Mouse (Mus musculus) intestine, embryonic 16.5 days (tissue): ENCODE measurements around the gene March1. TPM values are rescaled to one million over a fixed set of nuclear protein-coding genes. Genes with fewer than 3 reads are reported as not detected.

ENCODE experiments used
- ATAC-seq: fragments of 200-750 bp; cut with Nextera tagmentation; 2 replicates; pipeline ENCODE4 v1.8.0; 2017; ENCODE audit warnings: moderate TSS enrichment, moderate library complexity
- H3K27ac ChIP-seq: fragments of 300-500 bp; sonication (generic); 2 replicates; pipeline ENCODE4 v1.5.1; 2014; ENCODE audit warnings: mild to moderate bottlenecking, low read length
- H3K27me3 ChIP-seq: fragments of 300-500 bp; sonication (generic); replicated peaks from 2 replicates; pipeline ENCODE4 v1.6.1; 2014; ENCODE audit warnings: low read length, control low read depth, mixed read lengths; ENCODE audit not compliant: control insufficient read depth, insufficient read depth
- H3K36me3 ChIP-seq: fragments of 300-500 bp; sonication (generic); 2 replicates; pipeline ENCODE4 v1.6.1; 2014; ENCODE audit warnings: low read length, control low read depth; ENCODE audit not compliant: control insufficient read depth, insufficient read depth
- H3K4me1 ChIP-seq: fragments of 300-500 bp; sonication (generic); 2 replicates; pipeline ENCODE4 v1.6.1; 2014; ENCODE audit warnings: low read length, control low read depth, mixed read lengths; ENCODE audit not compliant: control insufficient read depth, insufficient read depth
- H3K4me2 ChIP-seq: fragments of 300-500 bp; sonication (generic); 2 replicates; pipeline ENCODE4 v1.6.1; 2014; ENCODE audit warnings: low read depth, low read length, control low read depth
- H3K4me3 ChIP-seq: fragments of 300-500 bp; sonication (generic); 2 replicates; pipeline ENCODE4 v1.5.1; 2014; ENCODE audit warnings: mild to moderate bottlenecking, low read length
- H3K9ac ChIP-seq: fragments of 300-500 bp; sonication (generic); 2 replicates; pipeline ENCODE4 v1.6.1; 2014; ENCODE audit warnings: low read depth, low read length
- H3K9me3 ChIP-seq: fragments of 300-500 bp; sonication (generic); 2 replicates; pipeline ENCODE4 v1.6.1; 2016; ENCODE audit warnings: low read length, control low read depth; ENCODE audit not compliant: control insufficient read depth
- WGBS: fragments of 180-500 bp; shearing (Covaris S2); extraction: QIAGEN DNeasy Blood & Tissue Kit; methylation state at CpG from one replicate; pipeline ENCODE4 v1.1.7; 2014; 5-methylcytosine and 5-hydroxymethylcytosine counted together
- polyA plus RNA-seq: library from polyadenylated mRNA; unstranded; fragments of >200 nt; fragmentation: Nextera tagmentation; extraction: Ambion mirVana; gene quantifications from 2 replicates; pipeline ENCODE4 v1.2.1, GENCODE M21; 2015

The March1 gene
- 0.51 and 0.60 TPM in 2 replicates for polyA plus RNA-seq

GRCm38 (mm10) chr8:65617871-65618751 lies at the start of gene March1:
TSS of gene March1 (plus strand) at chr8:65617900.
- Histone ChIP-seq H3K27me3 (peaks cover 7% of the 10 kb centered on the region; the same call in 1 of the 2 replicates), H3K27ac (no peak within 1 kb of the TSS), H3K36me3 (no peaks in the 10 kb centered on the region), H3K9me3 (no peaks in the 10 kb centered on the region), H3K4me1 (no peaks in the 10 kb centered on the region), H3K4me3 (no peak within 1 kb of the TSS), H3K9ac (no peak within 1 kb of the TSS), H3K4me2 (no peak within 1 kb of the TSS)
- 3% methylated on average over 23 of the region's 23 CpGs for WGBS
- ATAC-seq, result no peak

GRCm38 (mm10) chr8:65586909-65587308 lies 30.8 kb upstream of the March1 start:
- no peak overlapping the region for H3K27ac ChIP-seq
- H3K9me3 ChIP-seq, result no peaks in the 10 kb centered on the region
- no peaks in the 10 kb centered on the region for H3K4me1 ChIP-seq
- H3K27me3 ChIP-seq, result no peaks in the 10 kb centered on the region
- 50% methylated on average over 1 of the region's 1 CpGs for WGBS
- ATAC-seq, result no peak
- no peak overlapping the region for H3K9ac ChIP-seq
- H3K36me3 ChIP-seq, result no peaks in the 10 kb centered on the region
- H3K4me2 ChIP-seq, result no peak overlapping the region
- H3K4me3 ChIP-seq, result no peak overlapping the region

GRCm38 (mm10) chr8:65603241-65603640 lies 14.5 kb upstream of the March1 start:
- Histone ChIP-seq H3K4me1 (no peaks in the 10 kb centered on the region), H3K27me3 (no peaks in the 10 kb centered on the region), H3K9me3 (no peaks in the 10 kb centered on the region), H3K36me3 (no peaks in the 10 kb centered on the region), H3K4me2 (no peak overlapping the region), H3K9ac (no peak overlapping the region), H3K27ac (no peak overlapping the region), H3K4me3 (no peak overlapping the region)
- no peak for ATAC-seq
- WGBS, result 41% methylated on average over 2 of the region's 2 CpGs

GRCm38 (mm10) chr8:65609509-65609908 lies 8.2 kb upstream of the March1 start:
- H3K9me3 ChIP-seq, result no peaks in the 10 kb centered on the region
- no peak overlapping the region for H3K4me2 ChIP-seq
- no peak for ATAC-seq
- H3K9ac ChIP-seq, result no peak overlapping the region
- WGBS, result 73% methylated on average over 2 of the region's 2 CpGs
- no peak overlapping the region for H3K4me3 ChIP-seq
- no peaks in the 10 kb centered on the region for H3K27me3 ChIP-seq
- no peak overlapping the region for H3K27ac ChIP-seq
- no peaks in the 10 kb centered on the region for H3K4me1 ChIP-seq
- H3K36me3 ChIP-seq, result no peaks in the 10 kb centered on the region

- ATAC-seq, result no peak
These were observed 1.3 kb downstream of the March1 start for GRCm38 (mm10) chr8:65618966-65619365.

GRCm38 (mm10) chr8:65644931-65645330 lies 27.2 kb downstream of the March1 start:
- H3K27ac ChIP-seq, result no peak overlapping the region
- H3K4me3 ChIP-seq, result no peak overlapping the region
- no peaks in the 10 kb centered on the region for H3K27me3 ChIP-seq
- no peak overlapping the region for H3K9ac ChIP-seq
- H3K36me3 ChIP-seq, result no peaks in the 10 kb centered on the region
- H3K4me2 ChIP-seq, result no peak overlapping the region
- no peak for ATAC-seq
- no peaks in the 10 kb centered on the region for H3K9me3 ChIP-seq
- H3K4me1 ChIP-seq, result no peaks in the 10 kb centered on the region

More at GRCm38 (mm10) chr8:65618966-65619365, 1.3 kb downstream of the March1 start:
- 37% methylated on average over 7 of the region's 7 CpGs for WGBS
- Histone ChIP-seq H3K27me3 (peaks cover 7% of the 10 kb centered on the region; the same call in 1 of the 2 replicates), H3K9me3 (no peaks in the 10 kb centered on the region), H3K9ac (no peak overlapping the region), H3K4me2 (no peak overlapping the region), H3K4me3 (no peak overlapping the region), H3K4me1 (no peaks in the 10 kb centered on the region), H3K27ac (no peak overlapping the region), H3K36me3 (no peaks in the 10 kb centered on the region)

GRCm38 (mm10) chr8:65645502-65645901 lies 27.8 kb downstream of the March1 start:
- Histone ChIP-seq H3K4me1 (no peaks in the 10 kb centered on the region), H3K4me2 (no peak overlapping the region), H3K27me3 (no peaks in the 10 kb centered on the region), H3K4me3 (no peak overlapping the region), H3K9me3 (no peaks in the 10 kb centered on the region), H3K9ac (no peak overlapping the region), H3K36me3 (no peaks in the 10 kb centered on the region), H3K27ac (no peak overlapping the region)
- WGBS, result 69% methylated on average over 1 of the region's 1 CpGs
- ATAC-seq, result no peak

- no peak for ATAC-seq
- no peaks in the 10 kb centered on the region for H3K4me1 ChIP-seq
- no peak overlapping the region for H3K4me3 ChIP-seq
- H3K9me3 ChIP-seq, result no peaks in the 10 kb centered on the region
- H3K4me2 ChIP-seq, result no peak overlapping the region
- no peak overlapping the region for H3K27ac ChIP-seq
- no peaks in the 10 kb centered on the region for H3K36me3 ChIP-seq
- H3K9ac ChIP-seq, result no peak overlapping the region
- H3K27me3 ChIP-seq, result no peaks in the 10 kb centered on the region
- WGBS, result 89% methylated on average over 1 of the region's 1 CpGs
These were observed 28.2 kb downstream of the March1 start for GRCm38 (mm10) chr8:65645945-65646344.

GRCm38 (mm10) chr8:65655924-65656323 lies 38.2 kb downstream of the March1 start:
- Histone ChIP-seq H3K9me3 (no peaks in the 10 kb centered on the region), H3K4me3 (no peak overlapping the region), H3K4me1 (no peaks in the 10 kb centered on the region), H3K4me2 (no peak overlapping the region), H3K27me3 (no peaks in the 10 kb centered on the region), H3K27ac (no peak overlapping the region), H3K9ac (no peak overlapping the region), H3K36me3 (no peaks in the 10 kb centered on the region)
- no peak for ATAC-seq
- WGBS, result 70% methylated on average over 6 of the region's 6 CpGs
